Mouse (Mus musculus) hindbrain, embryonic 12.5 days (tissue): Measurements from ENCODE around the gene Prdm5. TPM values are rescaled to one million over a fixed set of nuclear protein-coding genes. Genes with fewer than 3 reads are reported as not detected.
A peak's percentile ranks its signal among the peaks of the same experiment; 100 is the strongest.

Experiments used
- ATAC-seq: fragments of 200-750 bp; cut with Nextera tagmentation; 2 replicates; pipeline ENCODE4 v1.8.0; 2017; ENCODE audit warnings: moderate TSS enrichment; ENCODE audit not compliant: low FRiP score
- H3K27ac ChIP-seq: fragments of 300-500 bp; sonication (generic); 2 replicates; pipeline ENCODE4 v1.5.1; 2016; ENCODE audit warnings: mild to moderate bottlenecking
- H3K27me3 ChIP-seq: fragments of 300-500 bp; sonication (generic); 2 replicates; pipeline ENCODE4 v1.6.1; 2016; ENCODE audit warnings: mild to moderate bottlenecking
- H3K36me3 ChIP-seq: fragments of 300-500 bp; sonication (generic); 2 replicates; pipeline ENCODE4 v1.6.1; 2016; ENCODE audit warnings: mild to moderate bottlenecking
- H3K4me1 ChIP-seq: fragments of 300-500 bp; sonication (generic); 2 replicates; pipeline ENCODE4 v1.6.1; 2016
- H3K4me2 ChIP-seq: fragments of 300-500 bp; sonication (generic); replicated peaks from 2 replicates; pipeline ENCODE4 v1.6.1; 2016; ENCODE audit warnings: mild to moderate bottlenecking
- H3K4me3 ChIP-seq: fragments of 300-500 bp; sonication (generic); 2 replicates; pipeline ENCODE4 v1.5.1; 2016; ENCODE audit warnings: mild to moderate bottlenecking
- H3K9ac ChIP-seq: fragments of 300-500 bp; sonication (generic); 2 replicates; pipeline ENCODE4 v1.6.1; 2016; ENCODE audit warnings: mild to moderate bottlenecking, moderate library complexity
- H3K9me3 ChIP-seq: fragments of 300-500 bp; sonication (generic); replicated peaks from 2 replicates; pipeline ENCODE4 v1.6.1; 2016; ENCODE audit warnings: mild to moderate bottlenecking
- WGBS: fragments of 180-500 bp; shearing (Covaris S2); methylation state at CpG from one replicate; pipeline ENCODE4 v1.1.7; 2016; 5-methylcytosine and 5-hydroxymethylcytosine counted together
- polyA plus RNA-seq: library from polyadenylated mRNA; unstranded; fragments of >200 nt; fragmentation: Nextera tagmentation; extraction: Ambion mirVana; gene quantifications from 2 replicates; pipeline ENCODE4 v1.2.1, GENCODE M21; 2016

Prdm5 gene
- polyA plus RNA-seq, 1 experiment from 2014 or later, result 14.2 TPM

DNA sequence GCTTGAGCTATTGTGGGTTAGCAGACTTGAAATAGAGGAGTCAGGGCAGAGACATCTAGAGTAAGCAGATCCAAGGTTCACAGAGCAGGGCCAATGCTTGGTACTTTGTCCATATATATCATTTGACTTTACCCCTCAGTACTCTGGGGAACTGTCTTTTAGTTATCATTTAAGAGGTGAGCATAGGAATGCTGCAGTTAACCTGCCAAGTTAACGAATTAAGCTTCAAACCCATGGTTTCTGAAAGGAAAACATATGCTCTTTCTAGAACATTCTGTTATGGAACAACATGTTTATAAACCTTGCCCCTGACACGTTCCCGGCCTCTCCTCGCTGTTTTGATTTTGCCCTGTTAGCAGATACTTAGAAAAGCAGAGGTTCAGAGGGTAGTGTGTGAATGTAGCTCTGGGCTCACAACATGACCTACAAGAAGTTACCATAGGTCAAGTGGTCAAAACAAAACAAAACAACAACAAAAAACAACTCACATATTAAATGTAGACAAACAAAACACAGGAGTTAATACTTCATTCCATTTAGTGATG, 973 bp downstream of the Prdm5 start:
- Histone ChIP-seq H3K4me1 (peaks cover 11% of the 10 kb centered on the region), H3K9me3 (no peaks in the 10 kb centered on the region), H3K36me3 (no peaks in the 10 kb centered on the region), H3K9ac (peak overlapping the region; percentile 79), H3K4me2 (peak overlapping the region; percentile 91), H3K4me3 (peak overlapping the region; percentile 64), H3K27ac (no peak overlapping the region), H3K27me3 (no peaks in the 10 kb centered on the region)
- no peak for ATAC-seq
- WGBS, result 88% methylated on average over 4 of the region's 4 CpGs

DNA sequence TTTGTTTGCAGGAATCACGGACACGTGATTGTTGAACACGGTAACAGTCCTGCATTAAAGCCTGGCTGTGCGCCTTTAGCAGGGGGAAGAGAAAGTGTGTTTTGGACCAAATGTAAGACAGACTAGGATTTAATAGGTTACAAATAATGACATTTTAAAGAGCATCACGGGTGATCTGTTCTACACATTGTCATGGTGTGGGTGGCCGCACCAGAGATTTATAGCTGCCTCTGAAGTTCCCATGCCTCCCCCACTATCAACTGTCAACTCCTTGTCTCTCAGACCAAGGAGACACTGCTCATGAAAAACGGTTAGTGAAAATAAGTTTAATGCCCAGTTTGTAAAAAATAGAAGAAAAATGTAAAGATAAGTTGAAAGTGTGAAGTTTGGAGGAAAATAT, 2.7 kb downstream of the Prdm5 start:
- Histone ChIP-seq H3K4me1 (peaks cover 11% of the 10 kb centered on the region), H3K9me3 (no peaks in the 10 kb centered on the region), H3K36me3 (no peaks in the 10 kb centered on the region), H3K4me3 (no peak overlapping the region), H3K4me2 (no peak overlapping the region), H3K27ac (no peak overlapping the region), H3K27me3 (no peaks in the 10 kb centered on the region), H3K9ac (no peak overlapping the region)
- no peak for ATAC-seq
- WGBS, result 76% methylated on average over 7 of the region's 7 CpGs

DNA sequence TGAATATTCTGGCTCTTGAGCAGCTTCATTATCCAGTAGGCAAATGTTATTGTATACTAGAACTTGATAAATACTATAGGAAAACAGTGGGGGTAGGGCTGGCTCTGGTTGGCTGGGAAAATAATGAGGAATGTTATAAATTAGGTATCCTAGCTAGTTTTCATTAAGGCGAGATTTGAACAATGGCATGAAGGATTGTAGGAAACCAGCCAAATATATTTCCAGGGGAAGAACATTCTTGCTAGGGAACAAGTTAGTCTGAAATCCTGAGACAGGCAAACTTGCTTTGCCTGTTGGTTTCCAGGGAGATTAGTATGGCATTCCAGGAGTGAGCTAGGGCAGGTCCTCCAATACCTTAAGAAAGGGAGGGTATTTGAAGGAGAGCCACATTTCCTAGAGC, 4.9 kb downstream of the Prdm5 start:
- no peaks in the 10 kb centered on the region for H3K36me3 ChIP-seq
- no peak overlapping the region for H3K9ac ChIP-seq
- H3K9me3 ChIP-seq, result no peaks in the 10 kb centered on the region
- WGBS, result 80% methylated on average over 1 of the region's 1 CpGs
- H3K27ac ChIP-seq, result no peak overlapping the region
- H3K27me3 ChIP-seq, result no peaks in the 10 kb centered on the region
- peaks cover 8% of the 10 kb centered on the region for H3K4me1 ChIP-seq
- H3K4me2 ChIP-seq, result no peak overlapping the region
- H3K4me3 ChIP-seq, result no peak overlapping the region
- no peak for ATAC-seq

DNA sequence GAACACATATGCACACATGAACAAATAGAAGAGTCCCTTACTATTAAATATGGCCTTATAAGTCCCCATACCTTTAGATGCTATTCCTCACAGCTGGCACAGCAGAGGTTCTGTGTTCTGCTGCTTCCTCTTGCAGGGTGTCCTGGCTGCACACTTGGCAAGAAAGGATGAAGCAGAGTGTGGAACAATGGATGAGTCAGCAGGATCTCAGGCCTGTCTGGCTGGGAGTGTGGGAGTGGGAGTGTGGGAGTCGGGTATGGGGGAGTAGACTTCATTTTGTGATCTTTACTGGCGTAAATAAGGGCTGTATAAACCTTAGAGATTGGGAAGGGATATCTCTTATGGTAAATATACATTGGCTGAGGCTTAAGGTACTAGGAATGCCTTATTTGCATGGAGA, 14.1 kb downstream of the Prdm5 start:
- Histone ChIP-seq H3K27ac (no peak overlapping the region), H3K9me3 (no peaks in the 10 kb centered on the region), H3K4me3 (no peak overlapping the region), H3K27me3 (no peaks in the 10 kb centered on the region), H3K4me1 (no peaks in the 10 kb centered on the region), H3K36me3 (no peaks in the 10 kb centered on the region), H3K4me2 (no peak overlapping the region), H3K9ac (no peak overlapping the region)
- 79% methylated on average over 2 of the region's 2 CpGs for WGBS
- no peak for ATAC-seq

DNA sequence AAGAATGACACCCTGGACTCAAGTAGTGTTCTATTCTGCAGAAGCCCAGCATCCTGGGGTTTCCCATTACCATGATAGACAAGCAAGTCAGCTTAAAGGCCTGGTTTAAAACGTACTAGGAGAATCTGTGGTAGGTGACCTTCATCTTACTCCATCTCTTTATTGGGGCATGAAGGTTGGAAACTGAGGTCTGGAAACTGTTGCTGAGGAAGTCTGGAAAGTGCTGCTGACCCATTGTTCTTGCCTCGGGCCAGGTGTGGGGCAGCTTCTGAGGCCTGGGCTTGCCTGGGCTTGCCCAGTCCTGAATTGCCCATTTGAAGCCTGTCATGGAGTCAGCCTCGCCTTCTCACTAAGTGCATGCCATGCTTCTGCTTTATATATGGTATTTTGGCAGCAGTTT, 17.8 kb downstream of the Prdm5 start:
- 83% methylated on average over 3 of the region's 3 CpGs for WGBS
- no peaks in the 10 kb centered on the region for H3K4me1 ChIP-seq
- no peak overlapping the region for H3K9ac ChIP-seq
- no peak overlapping the region for H3K27ac ChIP-seq
- no peak overlapping the region for H3K4me3 ChIP-seq
- no peaks in the 10 kb centered on the region for H3K9me3 ChIP-seq
- no peaks in the 10 kb centered on the region for H3K27me3 ChIP-seq
- H3K36me3 ChIP-seq, result no peaks in the 10 kb centered on the region
- H3K4me2 ChIP-seq, result no peak overlapping the region
- no peak for ATAC-seq

DNA sequence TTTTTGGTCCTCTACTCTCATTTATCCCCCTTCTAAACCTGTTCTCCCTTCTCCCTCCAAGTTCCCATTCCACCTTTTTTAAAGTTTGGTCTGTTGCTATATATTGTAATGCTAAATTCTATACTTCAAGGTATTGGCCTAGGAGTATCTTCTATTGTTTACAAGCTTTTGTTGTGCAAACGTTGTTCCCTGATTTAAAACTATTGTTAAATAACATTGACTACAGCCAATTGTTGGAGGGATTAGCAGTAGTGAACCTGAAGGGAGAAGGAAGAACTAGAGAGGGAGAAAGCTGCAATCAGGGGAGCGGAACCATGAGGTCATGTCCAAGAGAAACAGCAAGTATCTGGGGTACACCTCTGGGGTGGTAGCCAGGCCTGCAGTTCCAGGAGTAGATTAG, 18.5 kb downstream of the Prdm5 start:
- no peaks in the 10 kb centered on the region for H3K27me3 ChIP-seq
- no peaks in the 10 kb centered on the region for H3K9me3 ChIP-seq
- WGBS, result 72% methylated on average over 2 of the region's 2 CpGs
- H3K4me2 ChIP-seq, result no peak overlapping the region
- no peaks in the 10 kb centered on the region for H3K4me1 ChIP-seq
- H3K9ac ChIP-seq, result no peak overlapping the region
- H3K27ac ChIP-seq, result no peak overlapping the region
- H3K36me3 ChIP-seq, result no peaks in the 10 kb centered on the region
- no peak overlapping the region for H3K4me3 ChIP-seq
- ATAC-seq, result no peak

DNA sequence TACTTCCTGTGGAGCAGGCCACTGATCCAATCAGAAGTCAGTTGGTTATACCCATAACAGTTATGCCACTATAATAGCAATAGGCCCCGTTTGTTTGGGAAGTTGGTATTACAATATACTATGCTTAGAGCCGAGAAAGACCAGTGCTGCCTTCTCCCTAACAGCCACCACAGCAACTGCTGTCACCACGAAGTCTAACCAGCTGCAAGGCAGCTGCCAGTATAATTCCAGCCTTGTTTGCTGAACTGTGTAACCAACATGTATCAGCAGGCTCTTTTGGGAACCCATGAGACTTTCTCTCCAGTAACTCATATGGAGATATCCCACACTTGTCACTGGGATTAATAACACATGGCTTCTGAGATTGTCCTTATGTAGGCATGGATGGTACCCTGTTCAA, 19.6 kb downstream of the Prdm5 start:
- H3K27ac ChIP-seq, result no peak overlapping the region
- no peaks in the 10 kb centered on the region for H3K4me1 ChIP-seq
- no peak overlapping the region for H3K4me2 ChIP-seq
- H3K36me3 ChIP-seq, result no peaks in the 10 kb centered on the region
- no peaks in the 10 kb centered on the region for H3K9me3 ChIP-seq
- no peak overlapping the region for H3K9ac ChIP-seq
- no peak overlapping the region for H3K4me3 ChIP-seq
- 90% methylated on average over 3 of the region's 3 CpGs for WGBS
- ATAC-seq, result no peak
- H3K27me3 ChIP-seq, result no peaks in the 10 kb centered on the region

DNA sequence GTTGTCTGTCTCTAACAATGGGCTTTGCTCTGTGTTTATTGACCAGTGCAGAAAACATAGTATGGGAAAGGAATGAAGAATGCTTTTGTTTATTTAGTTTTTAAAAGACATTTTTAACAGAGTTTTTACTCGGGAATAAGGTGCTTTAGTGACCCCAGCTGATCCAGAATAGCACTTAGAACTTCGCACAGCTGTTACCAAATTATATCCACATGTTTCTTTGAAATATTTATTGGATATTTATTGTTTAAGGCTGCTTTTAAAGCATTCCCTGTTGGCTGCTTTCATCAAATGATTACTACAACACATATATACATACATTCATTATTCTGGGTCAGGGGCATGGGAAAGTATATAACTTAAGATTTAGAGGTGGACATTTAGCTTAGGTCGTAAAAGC, 32.9 kb downstream of the Prdm5 start:
- H3K4me2 ChIP-seq, result no peak overlapping the region
- no peak overlapping the region for H3K4me3 ChIP-seq
- H3K9ac ChIP-seq, result no peak overlapping the region
- no peak for ATAC-seq
- 72% methylated on average over 3 of the region's 3 CpGs for WGBS
- no peaks in the 10 kb centered on the region for H3K9me3 ChIP-seq
- H3K27me3 ChIP-seq, result no peaks in the 10 kb centered on the region
- H3K36me3 ChIP-seq, result no peaks in the 10 kb centered on the region
- no peaks in the 10 kb centered on the region for H3K4me1 ChIP-seq
- no peak overlapping the region for H3K27ac ChIP-seq

DNA sequence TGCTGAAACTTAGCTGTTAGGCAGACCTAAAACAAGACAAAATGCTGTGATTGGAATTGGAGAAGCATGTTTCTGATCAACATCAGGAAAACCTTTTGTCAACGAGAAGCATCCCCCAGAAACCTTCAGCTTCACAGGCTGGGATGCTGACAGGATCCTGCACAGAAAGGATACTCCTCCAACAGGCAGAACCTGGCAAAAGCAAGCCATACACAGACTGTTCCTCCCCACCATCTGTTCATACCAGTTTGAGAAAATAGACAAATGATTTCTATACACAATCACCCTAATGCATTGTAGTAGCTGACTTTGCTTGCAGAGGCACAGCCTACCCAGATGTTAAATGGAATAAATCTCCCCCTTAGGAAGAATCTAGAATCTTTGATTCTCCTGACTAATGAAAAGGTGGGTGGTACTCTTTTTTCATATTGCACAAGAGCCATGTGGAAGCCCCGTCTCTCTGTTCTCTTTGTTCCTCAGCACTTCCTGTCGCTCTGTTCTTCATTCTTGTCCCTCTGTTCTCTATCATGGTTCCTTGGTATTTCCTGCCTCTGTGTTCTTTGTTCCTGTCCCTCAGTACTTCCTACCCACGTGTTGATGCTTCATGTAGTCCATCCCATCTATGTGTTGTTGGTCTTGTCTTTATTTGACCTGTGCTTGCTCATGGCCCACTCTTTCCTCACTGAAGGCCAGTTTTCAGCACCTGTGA, 39.4 kb downstream of the Prdm5 start:
- Histone ChIP-seq H3K4me1 (no peaks in the 10 kb centered on the region), H3K9me3 (no peaks in the 10 kb centered on the region), H3K9ac (no peak overlapping the region), H3K36me3 (no peaks in the 10 kb centered on the region), H3K27ac (no peak overlapping the region), H3K27me3 (no peaks in the 10 kb centered on the region), H3K4me3 (no peak overlapping the region), H3K4me2 (no peak overlapping the region)
- ATAC-seq, result no peak
- 76% methylated on average over 4 of the region's 4 CpGs for WGBS

DNA sequence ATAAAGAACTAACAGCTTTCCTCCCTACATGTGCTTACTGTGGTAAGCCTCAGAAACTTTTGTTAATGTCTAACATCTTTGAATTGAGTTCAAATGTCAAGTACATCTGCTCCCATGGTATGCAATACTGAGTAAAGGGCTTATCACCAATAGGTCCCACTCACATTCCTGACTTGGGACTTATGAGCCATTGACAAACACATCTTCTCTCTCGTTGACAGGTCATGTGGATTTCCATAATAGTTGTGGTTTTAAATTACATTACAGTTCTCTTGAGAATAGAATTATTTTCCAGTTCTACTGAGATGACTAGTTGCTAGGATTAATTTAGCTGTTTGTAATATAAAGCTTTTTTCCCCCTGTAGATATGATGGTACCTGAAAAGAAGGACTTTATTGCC, 49.9 kb downstream of the Prdm5 start:
- H3K4me1 ChIP-seq, result peaks cover 3% of the 10 kb centered on the region; the same call in 1 of the 2 replicates
- no peak overlapping the region for H3K27ac ChIP-seq
- H3K4me2 ChIP-seq, result no peak overlapping the region
- H3K4me3 ChIP-seq, result no peak overlapping the region
- peaks cover 3% of the 10 kb centered on the region; the same call in 1 of the 2 replicates for H3K36me3 ChIP-seq
- no peak for ATAC-seq
- no peaks in the 10 kb centered on the region for H3K27me3 ChIP-seq
- peaks cover 3% of the 10 kb centered on the region; the same call in 1 of the 2 replicates for H3K9me3 ChIP-seq
- 69% methylated on average over 1 of the region's 1 CpGs for WGBS
- no peak overlapping the region for H3K9ac ChIP-seq

DNA sequence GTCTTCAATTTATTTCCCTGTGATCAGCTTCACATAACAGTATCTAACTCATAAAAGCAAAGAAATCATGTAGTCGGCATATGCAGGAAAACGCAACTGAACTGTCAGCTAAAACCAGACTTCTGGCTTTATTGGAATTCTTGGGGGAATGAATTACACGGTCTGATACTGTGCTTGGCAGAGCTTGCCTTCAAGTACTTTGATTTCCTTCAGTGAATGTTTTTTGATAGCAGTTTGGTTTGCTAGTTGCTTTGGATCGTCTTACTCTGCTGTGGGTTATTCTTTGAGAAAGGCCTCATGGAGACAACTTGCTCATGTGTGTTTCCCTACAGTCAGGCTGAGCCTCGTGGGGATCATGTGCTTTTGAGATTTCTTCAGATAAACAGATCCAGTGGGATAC, 52.7 kb downstream of the Prdm5 start:
- peaks cover 3% of the 10 kb centered on the region; the same call in 1 of the 2 replicates for H3K4me1 ChIP-seq
- 87% methylated on average over 5 of the region's 5 CpGs for WGBS

DNA sequence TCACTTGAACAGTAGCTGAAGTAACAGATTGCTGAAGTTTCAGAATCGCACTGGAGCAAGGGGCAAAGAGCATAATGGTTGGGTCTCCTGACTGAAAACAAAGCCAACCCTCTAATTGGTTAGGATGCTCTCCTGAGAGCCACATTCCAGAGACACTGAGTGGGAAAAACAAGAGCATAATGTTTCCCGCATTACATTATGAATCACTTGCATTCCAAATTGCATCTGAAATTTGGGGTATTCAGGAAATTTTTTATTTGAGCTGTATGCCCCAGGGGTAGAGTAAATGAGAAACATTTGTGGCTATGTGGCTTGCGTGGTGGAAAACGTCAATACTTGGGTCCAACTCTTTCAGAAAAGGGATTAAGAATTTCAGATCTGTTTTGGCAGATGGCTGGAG, 55.2 kb downstream of the Prdm5 start:
- no peak overlapping the region for H3K9ac ChIP-seq
- no peak for ATAC-seq
- 91% methylated on average over 4 of the region's 4 CpGs for WGBS
- H3K36me3 ChIP-seq, result peaks cover 9% of the 10 kb centered on the region; the same call in 1 of the 2 replicates
- peaks cover 3% of the 10 kb centered on the region; the same call in 1 of the 2 replicates for H3K4me1 ChIP-seq
- no peak overlapping the region for H3K4me3 ChIP-seq
- H3K27me3 ChIP-seq, result no peaks in the 10 kb centered on the region
- H3K27ac ChIP-seq, result no peak overlapping the region
- peaks cover 8% of the 10 kb centered on the region; the same call in 1 of the 2 replicates for H3K9me3 ChIP-seq
- H3K4me2 ChIP-seq, result no peak overlapping the region

More for the DNA sequence above, 52.7 kb downstream of the Prdm5 start:
- H3K4me3 ChIP-seq, result no peak overlapping the region
- no peak for ATAC-seq
- no peaks in the 10 kb centered on the region for H3K27me3 ChIP-seq
- no peak overlapping the region for H3K9ac ChIP-seq
- peaks cover 9% of the 10 kb centered on the region; the same call in 1 of the 2 replicates for H3K36me3 ChIP-seq
- H3K27ac ChIP-seq, result no peak overlapping the region
- no peak overlapping the region for H3K4me2 ChIP-seq
- peaks cover 8% of the 10 kb centered on the region; the same call in 1 of the 2 replicates for H3K9me3 ChIP-seq

DNA sequence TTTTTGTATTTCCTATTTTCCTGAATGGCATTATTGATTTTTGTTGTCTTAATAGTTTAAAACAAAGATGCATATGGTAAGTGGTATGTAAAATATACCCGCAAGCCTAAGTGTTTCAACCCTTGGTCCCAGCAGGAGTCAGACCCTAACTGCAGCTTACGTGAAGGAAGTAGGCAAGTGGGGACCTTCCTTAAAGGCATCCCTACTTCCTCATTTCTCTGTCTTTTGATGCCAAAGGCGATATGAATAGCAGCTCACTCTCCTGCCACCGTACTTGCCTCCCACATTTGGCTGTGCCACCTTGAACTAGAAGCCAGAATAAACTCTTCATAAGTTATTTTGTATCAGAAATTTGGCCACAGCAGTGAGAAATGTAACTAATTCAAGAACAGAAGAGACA, 63.8 kb downstream of the Prdm5 start:
- ATAC-seq, result no peak
- H3K27me3 ChIP-seq, result no peaks in the 10 kb centered on the region
- no peak overlapping the region for H3K4me3 ChIP-seq
- H3K27ac ChIP-seq, result no peak overlapping the region
- H3K4me2 ChIP-seq, result no peak overlapping the region
- WGBS, result 89% methylated on average over 4 of the region's 4 CpGs
- H3K36me3 ChIP-seq, result no peaks in the 10 kb centered on the region
- H3K9me3 ChIP-seq, result no peaks in the 10 kb centered on the region
- H3K4me1 ChIP-seq, result no peaks in the 10 kb centered on the region
- no peak overlapping the region for H3K9ac ChIP-seq
